Mouse (Mus musculus): Measurements from ENCODE around the gene Rab19. TPM values are rescaled to one million over a fixed set of nuclear protein-coding genes. Genes with fewer than 3 reads are reported as not detected.
"Not testable (repeated sequence)": the region's sequence is repeated elsewhere in the genome, so short reads cannot be mapped to it uniquely, and the experiment has no call there.

The Rab19 gene
- polyA plus RNA-seq, 1 experiment from 2014 or later, result 0.27 TPM

- Histone ChIP-seq H3K4me1 (peaks cover 58% of the 10 kb centered on the region), H3K27ac (peak overlapping the region; percentile 72)
- whole genome bisulfite sequencing (ENCODE audit: insufficient replicate concordance), result 35% methylated on average over 2 of the region's 2 CpGs
Measured at GRCm38 (mm10) chr6:39434111-39434885, 53.3 kb downstream of the Rab19 start.

GRCm38 (mm10) chr6:39434886-39435492 lies 54.0 kb downstream of the Rab19 start:
- H3K27ac ChIP-seq, result peak overlapping the region; percentile 72
- ATAC-seq, result no peak
- 0 out of 2 replicates have a peak overlapping the region, but pooled peaks have one; percentile 28 for H3K9ac ChIP-seq

More at GRCm38 (mm10) chr6:39434111-39434885, 53.3 kb downstream of the Rab19 start:
- Histone ChIP-seq H3K36me3 (no peaks in the 10 kb centered on the region), H3K9me3 (replicated peaks) (no peaks in the 10 kb centered on the region), H3K27me3 (replicated peaks) (0 out of 2 replicates have a peak, but pooled peaks cover 2% of the 10 kb centered on the region), H3K4me2 (peak overlapping the region; percentile 6; the same call in 1 of the 2 replicates), H3K4me3 (no peak overlapping the region), H3K9ac (no peak overlapping the region)
- peak; percentile 48 for ATAC-seq

GRCm38 (mm10) chr6:39435875-39436274 lies 54.9 kb downstream of the Rab19 start:
- Histone ChIP-seq H3K27me3 (replicated peaks) (peaks cover 15% of the 10 kb centered on the region; the same call in 1 of the 2 replicates), H3K4me3 (no peak overlapping the region), H3K9me3 (replicated peaks) (no peaks in the 10 kb centered on the region), H3K27ac (peak overlapping the region; percentile 72), H3K4me2 (no peak overlapping the region), H3K36me3 (no peaks in the 10 kb centered on the region), H3K4me1 (peaks cover 42% of the 10 kb centered on the region), H3K9ac (0 out of 2 replicates have a peak overlapping the region, but pooled peaks have one; percentile 28)
- 48% methylated on average over 5 of the region's 5 CpGs for WGBS (ENCODE audit: insufficient replicate concordance)
- ATAC-seq, result peak; percentile 64

More at GRCm38 (mm10) chr6:39434886-39435492, 54.0 kb downstream of the Rab19 start:
- peaks cover 51% of the 10 kb centered on the region for H3K4me1 ChIP-seq
- peak overlapping the region; percentile 6; the same call in 1 of the 2 replicates for H3K4me2 ChIP-seq
- 0 out of 2 replicates have a peak, but pooled peaks cover 7% of the 10 kb centered on the region for H3K27me3 ChIP-seq (replicated peaks)
- H3K36me3 ChIP-seq, result no peaks in the 10 kb centered on the region
- WGBS (ENCODE audit: insufficient replicate concordance), result 71% methylated on average over 2 of the region's 2 CpGs
- H3K9me3 ChIP-seq (replicated peaks), result no peaks in the 10 kb centered on the region
- no peak overlapping the region for H3K4me3 ChIP-seq

- WGBS (ENCODE audit: insufficient replicate concordance), result 80% methylated on average over 6 of the region's 6 CpGs
- not testable (repeated sequence) for H3K36me3 ChIP-seq; H3K4me2 ChIP-seq; H3K9me3 ChIP-seq (replicated peaks); H3K9ac ChIP-seq; ATAC-seq; H3K27ac ChIP-seq; H3K4me3 ChIP-seq
- peaks cover 16% of the 10 kb centered on the region; the same call in 1 of the 2 replicates for H3K27me3 ChIP-seq (replicated peaks)
- H3K4me1 ChIP-seq, result peaks cover 36% of the 10 kb centered on the region
Measured at GRCm38 (mm10) chr6:39437519-39437918, 56.5 kb downstream of the Rab19 start.

Other genes starting within 250 kb of the Rab19 start
- gene Kdm7a, start 174.4 kb upstream of the Rab19 start, polyA plus RNA-seq (2016; fragmentation: Nextera tagmentation; extraction: Ambion mirVana), result 13.8 and 15.6 TPM in 2 replicates
- gene Slc37a3, start 3.5 kb upstream of the Rab19 start, polyA plus RNA-seq (2016; fragmentation: Nextera tagmentation; extraction: Ambion mirVana), result 8.0 and 10.3 TPM in 2 replicates
- gene Mkrn1, start 39.3 kb downstream of the Rab19 start, polyA plus RNA-seq (2016; fragmentation: Nextera tagmentation; extraction: Ambion mirVana), result 160 and 163 TPM in 2 replicates
- 4.6 and 5.0 TPM in 2 replicates for gene Dennd2a, start 176.7 kb downstream of the Rab19 start, polyA plus RNA-seq (2016; fragmentation: Nextera tagmentation; extraction: Ambion mirVana)
- gene Adck2, start 192.7 kb downstream of the Rab19 start, polyA plus RNA-seq (2016; fragmentation: Nextera tagmentation; extraction: Ambion mirVana), result 11.9 and 13.1 TPM in 2 replicates
- 0.89 and 1.5 TPM in 2 replicates for gene Gm42420, start 204.6 kb downstream of the Rab19 start, polyA plus RNA-seq (2016; fragmentation: Nextera tagmentation; extraction: Ambion mirVana)
- gene Ndufb2, start 211.4 kb downstream of the Rab19 start, polyA plus RNA-seq (2016; fragmentation: Nextera tagmentation; extraction: Ambion mirVana), result 252 and 269 TPM in 2 replicates